Mouse (Mus musculus): Measurements from ENCODE around the gene Tmem129.

The Tmem129 gene

GRCm38 (mm10) chr5:33657787-33658663 is at the start of gene Tmem129, which contains the start of gene Tacc3:
Gene Tmem129 (minus strand): TSS chr5:33658416.
Gene Tacc3 (plus strand): TSS chr5:33658128.
- peak; percentile 88 for DNase-seq (ENCODE audit: low spot score)

- no peak for DNase-seq (ENCODE audit: low spot score)
These were observed 48.9 kb upstream of the Tmem129 start for GRCm38 (mm10) chr5:33707163-33707562.

DNA sequence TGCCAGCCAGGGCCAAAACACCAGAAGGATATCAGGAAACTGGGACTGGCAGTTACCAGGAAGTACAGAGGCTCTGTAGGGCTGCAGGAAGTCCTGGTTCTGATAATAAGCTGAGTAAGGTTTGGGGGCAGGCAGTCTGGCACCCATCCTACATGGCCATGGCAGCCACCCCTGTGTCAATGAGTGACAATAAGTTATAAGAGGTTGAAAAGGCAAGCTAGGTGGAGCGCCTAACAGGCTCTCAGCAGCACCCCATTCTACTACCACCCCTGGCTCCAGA is 48.1 kb upstream of the Tmem129 start:
- DNase-seq (ENCODE audit: low spot score), result no peak

GRCm38 (mm10) chr5:33705612-33706349 is 47.6 kb upstream of the Tmem129 start:
- DNase-seq (ENCODE audit: low spot score), result no peak

GRCm38 (mm10) chr5:33704945-33705611 is 46.9 kb upstream of the Tmem129 start:
- DNase-seq (ENCODE audit: low spot score), result no peak

DNA sequence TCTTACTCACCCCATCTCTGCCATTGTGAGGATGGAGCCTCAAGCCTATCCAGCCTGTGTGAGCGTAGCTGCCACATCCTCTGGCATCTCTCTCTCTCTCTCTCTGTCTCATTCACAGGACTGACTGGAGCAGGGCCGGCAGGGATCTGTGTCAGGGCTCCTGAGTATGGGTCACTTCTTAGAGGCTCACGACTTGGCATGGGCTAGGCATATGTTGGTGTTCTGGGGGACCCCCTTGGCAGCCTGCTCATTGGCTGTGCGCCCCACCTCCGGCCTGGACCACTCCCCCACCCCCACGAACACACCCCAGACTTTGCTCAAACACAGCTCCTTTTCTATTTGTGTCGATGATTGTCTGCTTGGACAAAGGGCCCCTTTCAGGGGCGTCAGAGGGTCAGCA is 45.8 kb upstream of the Tmem129 start:
- DNase-seq (ENCODE audit: low spot score), result no peak

- DNase-seq (ENCODE audit: low spot score), result no peak
These were observed 43.6 kb upstream of the Tmem129 start for GRCm38 (mm10) chr5:33701832-33702231.

DNA sequence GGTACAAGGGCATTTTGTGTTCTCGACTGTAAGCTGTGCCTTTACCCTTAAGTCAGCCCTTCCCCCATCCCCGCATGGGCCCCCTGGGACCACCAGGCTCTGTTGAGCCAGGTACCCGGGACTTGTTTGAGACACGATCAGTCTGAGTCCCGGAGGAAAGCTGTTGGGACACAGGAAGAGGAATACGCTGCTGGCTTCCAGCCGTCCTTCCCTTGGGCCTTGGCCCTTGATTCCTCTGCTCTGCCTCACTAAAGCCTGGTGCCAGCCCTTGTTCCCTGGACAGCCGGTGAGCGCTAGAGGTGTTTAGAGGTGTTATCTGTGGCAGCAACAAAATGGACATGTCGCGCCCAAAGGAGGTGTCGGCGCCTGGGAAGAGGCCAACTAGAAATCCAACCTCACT is 41.8 kb upstream of the Tmem129 start:
- DNase-seq (ENCODE audit: low spot score), result no peak

DNA sequence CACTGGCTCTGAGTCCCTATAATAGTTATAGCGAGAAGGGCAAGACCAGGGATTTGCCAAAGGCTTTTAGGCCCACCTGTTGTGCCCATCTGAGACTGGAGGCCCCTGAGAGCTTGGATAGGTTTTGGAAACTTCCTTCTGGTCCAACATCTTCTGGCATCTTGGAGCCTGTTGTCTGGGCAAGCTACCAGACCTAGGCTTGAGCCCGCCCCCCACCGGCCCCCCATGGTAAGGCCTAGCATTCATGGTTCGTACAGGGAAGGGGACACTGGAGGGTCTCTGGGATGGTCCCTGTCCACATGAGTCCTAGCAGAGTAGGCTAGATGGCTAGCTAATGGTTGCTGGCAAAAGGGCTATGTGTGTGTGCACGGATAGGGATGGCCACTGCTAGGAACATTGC is 40.5 kb upstream of the Tmem129 start:
- no peak for DNase-seq (ENCODE audit: low spot score)

DNA sequence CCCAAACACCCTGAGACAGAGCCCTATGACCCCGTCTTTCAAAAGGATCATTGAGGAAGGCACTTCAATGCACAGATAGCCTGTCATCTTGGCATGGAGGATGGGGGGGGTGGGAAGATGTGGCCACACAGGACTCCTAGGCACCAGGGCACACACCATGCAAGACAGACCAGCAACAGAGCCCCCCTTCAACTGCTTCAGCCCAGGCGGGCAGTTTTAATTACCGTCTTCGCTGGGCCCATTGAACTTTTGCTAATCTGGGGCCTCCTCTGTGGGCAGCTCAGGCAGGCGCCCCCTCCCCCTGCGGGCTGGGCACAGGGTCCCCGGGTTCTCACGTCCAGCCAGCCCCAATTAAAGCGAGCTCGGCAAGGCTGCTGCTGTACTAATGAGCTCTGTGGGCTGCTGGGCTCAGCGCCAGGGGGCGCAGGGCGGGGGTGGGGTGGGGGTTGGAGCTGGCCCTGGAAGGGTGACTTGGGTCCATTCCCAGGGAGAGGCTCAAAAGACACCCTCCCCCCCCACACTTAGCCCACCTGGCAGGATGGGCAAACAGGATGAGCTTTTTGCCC is 39.8 kb upstream of the Tmem129 start:
- no peak for DNase-seq (ENCODE audit: low spot score)

DNA sequence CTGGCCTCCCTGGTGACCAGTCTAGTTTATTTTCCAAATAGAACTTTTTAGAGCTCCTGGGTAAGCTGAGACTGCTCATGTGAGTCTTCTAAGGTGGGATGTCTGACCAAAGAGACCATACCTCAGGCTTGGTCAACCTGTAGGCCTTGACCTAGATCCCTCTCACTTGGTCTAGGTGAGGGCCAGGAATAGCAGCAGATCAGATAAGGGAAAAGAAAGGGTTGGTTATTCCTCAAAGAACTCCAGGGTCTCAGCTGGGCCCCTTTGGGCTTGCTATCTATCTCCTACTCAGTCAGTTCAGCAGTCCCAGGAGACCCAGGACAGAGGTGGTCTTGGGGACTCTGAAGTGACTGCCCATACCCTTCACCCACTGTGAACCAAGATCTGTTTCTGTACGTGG is 39.3 kb upstream of the Tmem129 start:
- no peak for DNase-seq (ENCODE audit: low spot score)

GRCm38 (mm10) chr5:33696430-33696829 is 38.2 kb upstream of the Tmem129 start:
- DNase-seq (ENCODE audit: low spot score), result peak; percentile 39

- no peak for DNase-seq (ENCODE audit: low spot score)
These were observed 37.5 kb upstream of the Tmem129 start for GRCm38 (mm10) chr5:33695718-33696121.

DNA sequence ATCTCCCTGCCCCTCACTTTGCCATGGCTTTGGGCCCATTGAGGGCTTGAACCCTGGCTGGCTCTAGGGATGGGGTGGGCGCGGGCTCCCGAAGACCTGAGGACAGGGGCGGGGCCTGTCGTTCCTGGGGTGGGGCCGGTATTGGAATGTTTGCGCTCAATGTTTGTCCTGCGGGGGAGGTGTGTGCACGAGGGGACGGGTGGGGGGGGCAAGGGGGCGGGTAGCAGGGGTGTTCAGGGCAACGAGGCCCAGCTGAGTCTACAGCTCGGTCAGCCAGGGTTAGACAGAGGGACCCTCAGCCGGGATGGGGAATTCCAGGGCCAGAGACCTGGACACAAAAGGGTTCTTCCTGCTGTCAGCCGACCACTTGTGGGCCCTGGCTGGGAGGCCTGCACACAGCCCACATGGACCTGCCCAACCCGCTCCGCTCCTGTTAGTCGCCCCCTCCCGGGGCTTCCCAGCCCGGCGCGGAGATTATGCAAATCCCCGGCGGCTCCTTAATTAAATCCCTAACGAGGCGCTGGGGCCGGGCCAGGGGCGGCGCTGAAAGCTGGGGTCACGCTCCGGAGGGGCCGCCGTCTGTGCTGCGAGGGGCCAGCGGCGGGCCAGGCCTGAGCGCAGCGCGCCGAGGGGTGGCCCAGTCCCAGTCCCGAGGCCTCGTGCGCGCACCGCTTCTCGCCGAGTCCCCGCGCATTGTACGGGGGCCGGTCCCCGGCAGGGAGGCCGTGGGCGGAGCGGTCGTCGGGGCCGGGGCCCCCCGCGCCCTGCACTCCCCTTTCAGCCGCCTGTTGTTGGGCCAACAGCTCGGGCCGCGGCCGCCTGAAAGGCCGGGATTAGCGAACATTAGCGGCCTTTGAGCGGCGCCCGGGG is 36.9 kb upstream of the Tmem129 start:
- DNase-seq (ENCODE audit: low spot score), result peak; percentile 48

DNA sequence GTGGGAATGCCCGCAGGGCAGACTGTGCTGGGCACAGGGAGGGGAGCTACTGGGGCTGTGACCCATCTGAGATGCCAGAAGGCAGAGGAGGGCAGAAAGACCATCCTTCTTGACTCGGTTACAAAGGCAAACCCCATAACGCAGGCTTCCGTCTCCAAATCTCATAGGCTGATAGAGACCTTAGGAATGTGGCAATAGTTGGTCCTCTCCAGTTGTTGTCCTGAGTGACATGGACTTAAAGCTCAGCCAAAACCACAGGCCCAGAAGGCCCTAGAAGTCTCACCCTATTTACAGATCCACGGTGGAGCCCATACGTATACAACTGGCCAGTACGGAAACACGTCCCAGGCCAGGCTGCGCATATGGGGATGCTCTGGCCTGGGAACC is 36.2 kb upstream of the Tmem129 start:
- no peak for DNase-seq (ENCODE audit: low spot score)

DNA sequence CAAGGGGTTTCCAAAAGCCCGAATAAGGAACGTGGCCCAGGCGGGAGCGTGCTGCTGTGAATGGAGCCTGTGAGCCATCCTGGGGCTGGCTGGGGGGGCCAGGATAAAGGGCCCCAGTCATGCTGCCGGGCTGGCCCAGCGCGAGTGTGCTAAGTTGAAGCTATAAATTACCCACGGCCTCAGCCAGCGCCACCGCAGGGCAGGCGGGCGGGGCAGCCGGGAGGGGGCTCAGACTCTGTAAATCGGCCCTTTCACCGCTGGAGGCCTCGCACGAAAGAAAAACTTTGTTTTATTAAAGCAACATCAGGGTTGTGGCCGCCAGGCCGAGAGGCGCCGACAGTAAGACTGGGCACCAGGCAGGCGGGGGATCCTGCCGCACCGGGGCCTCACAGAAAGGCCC is 34.2 kb upstream of the Tmem129 start:
- peak; percentile 50 for DNase-seq (ENCODE audit: low spot score)

DNA sequence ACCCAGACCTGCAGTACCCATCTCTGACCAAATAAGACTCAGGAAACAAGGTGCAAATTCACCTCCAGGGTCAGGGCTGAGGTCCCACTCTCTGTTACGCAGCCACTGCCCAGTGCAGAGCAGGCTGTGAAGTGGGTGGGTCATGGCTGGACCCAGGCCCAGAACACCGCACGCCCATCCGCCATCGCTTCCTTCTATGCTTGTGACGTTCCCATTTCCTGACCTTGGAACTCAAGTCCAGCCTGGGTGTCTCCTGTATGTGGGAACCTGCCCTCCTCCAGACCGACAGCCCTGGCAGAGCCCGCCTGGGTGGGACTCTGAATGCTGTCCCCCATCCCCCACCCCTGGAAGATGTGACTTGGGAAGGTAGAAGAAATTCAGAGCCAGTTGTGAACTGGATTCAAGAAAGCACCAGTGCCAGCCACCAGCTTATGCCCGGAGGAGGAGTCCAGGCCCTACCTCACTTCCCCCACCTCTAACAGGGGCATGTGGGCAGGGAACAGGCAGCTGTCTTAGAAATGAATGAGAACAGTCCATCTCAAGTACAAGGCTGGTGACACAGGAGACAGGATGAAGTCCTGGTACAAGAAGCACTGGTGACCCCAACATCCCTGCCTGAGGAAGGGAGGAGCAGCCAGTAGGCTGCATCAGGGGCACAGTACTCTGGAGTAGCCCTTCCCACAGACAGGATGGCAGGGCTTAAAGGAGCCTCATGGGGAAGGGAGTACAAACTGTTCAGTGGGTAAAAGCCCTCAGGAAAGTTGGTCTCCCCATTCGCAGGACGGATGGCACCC is 31.8 kb upstream of the Tmem129 start:
- DNase-seq (ENCODE audit: low spot score), result no peak

- no peak for DNase-seq (ENCODE audit: low spot score)
These were observed 31.1 kb upstream of the Tmem129 start for GRCm38 (mm10) chr5:33689221-33689844.

DNA sequence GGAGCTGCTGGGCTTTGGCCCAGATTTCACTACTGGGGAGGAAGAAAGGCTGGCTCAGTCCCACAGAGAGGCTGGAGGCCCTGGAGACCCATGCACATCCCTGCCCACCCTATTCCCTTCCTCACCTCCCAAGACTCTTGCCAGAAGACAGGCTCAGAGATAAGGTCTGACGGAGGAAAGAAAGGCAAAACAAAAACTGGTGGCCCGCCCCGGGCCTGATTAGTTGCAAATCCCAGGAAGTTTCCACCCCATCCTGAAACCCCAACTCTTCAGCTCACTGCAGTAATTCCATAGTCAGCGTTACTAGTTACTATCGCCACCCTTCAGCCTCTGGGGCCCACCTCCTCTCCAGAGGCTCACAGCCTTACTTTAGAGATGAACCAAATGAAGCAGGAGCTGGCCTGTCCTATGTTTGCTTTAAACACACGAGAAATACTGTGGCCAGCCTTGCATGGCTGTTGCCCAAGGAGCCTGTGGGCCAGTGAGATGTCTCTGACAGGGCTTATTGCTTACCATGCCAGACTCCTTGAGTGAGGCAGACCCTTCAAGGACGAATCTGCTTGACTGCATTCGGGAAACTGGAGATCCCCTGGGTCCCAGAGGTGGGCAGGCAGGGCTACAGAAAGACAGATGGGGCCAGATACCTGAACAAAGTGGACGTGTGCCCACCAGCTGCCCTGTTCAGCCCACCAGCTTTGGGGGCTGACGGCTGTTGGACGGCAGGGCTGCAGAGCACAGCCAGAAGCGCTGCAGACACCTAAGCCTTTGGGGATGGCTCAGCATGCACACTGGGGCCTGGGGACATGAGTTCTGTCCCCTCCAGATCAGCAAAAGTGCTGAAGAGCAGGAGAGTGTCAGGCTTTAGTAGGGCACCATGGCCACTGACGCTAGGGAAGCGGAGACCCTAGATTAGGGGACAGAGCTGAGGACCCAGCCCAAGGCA is 30.3 kb upstream of the Tmem129 start:
- DNase-seq (ENCODE audit: low spot score), result no peak

All from urinary bladder, postnatal 25 days (tissue).